Mouse (Mus musculus): Measurements from ENCODE around the gene Nfkbiz.

DNA sequence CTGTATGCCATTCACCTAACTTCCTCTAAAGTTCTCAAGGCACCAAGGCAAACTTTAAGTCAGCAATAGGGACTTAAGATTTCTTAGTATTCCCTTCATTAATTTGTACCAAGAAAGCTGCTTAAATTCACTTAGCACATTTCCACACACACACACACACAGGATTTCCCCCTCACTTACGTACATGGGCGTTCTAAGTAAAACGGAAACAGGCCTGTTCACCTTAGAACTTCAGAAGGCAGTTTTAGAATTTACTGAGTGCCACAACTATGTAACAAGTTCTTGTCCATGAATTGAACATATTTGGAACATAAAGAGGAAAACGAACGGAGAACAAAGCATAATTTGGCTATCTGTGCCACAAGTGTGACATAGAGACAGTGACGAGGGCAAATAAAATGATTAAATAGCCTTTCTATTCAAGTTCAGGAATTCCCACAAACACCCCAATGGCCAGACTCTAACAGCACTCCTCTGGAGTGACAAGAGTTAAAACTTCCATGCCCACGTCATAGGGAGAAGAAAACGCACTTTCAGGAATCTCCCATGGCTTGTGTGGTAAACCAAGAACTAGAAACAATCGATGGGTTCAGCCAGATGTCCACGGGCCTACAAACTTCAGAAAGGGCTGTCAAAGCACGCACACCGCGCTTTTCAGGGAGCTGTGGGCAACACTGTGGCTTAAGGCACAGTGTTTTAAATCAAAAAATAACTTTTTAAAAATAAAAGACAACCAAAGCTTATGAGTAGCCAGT, 18.4 kb downstream of the Nfkbiz start:
- TF ChIP-seq POLR2A (IDR thresholded peaks at IDR 0.05; ENCODE audit: borderline replicate concordance, low read depth, low read length) (no peak), CTCF (IDR thresholded peaks at IDR 0.05; ENCODE audit: low read depth, low read length) (no peak)
